Mouse (Mus musculus): ENCODE data around the gene Csnk1e.

Csnk1e gene

GRCm38 (mm10) chr15:79443856-79444410, 11.4 kb downstream of the Csnk1e start:
- DNase-seq (ENCODE audit: low spot score in 2 of 2): no peak

GRCm38 (mm10) chr15:79442961-79443518, 12.3 kb downstream of the Csnk1e start:
- DNase-seq (ENCODE audit: low spot score in 2 of 2): no peak

DNA sequence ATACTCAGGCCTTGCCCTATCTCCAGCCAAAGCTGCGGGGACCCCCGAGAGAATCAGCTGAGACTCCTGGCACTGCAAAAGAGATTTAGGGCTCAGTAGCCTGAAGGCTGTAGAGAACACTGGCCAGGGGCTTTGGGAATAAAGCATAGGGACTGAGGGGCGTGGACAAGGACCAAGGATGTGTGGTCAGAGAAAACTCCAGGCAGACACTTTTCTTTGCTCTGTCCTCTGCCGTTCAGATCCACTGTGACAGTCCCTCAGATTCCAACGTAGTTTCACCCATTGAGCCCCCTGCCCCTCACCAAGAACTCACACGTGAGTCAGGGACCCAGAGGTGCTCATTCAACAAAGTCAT, 13.1 kb downstream of the Csnk1e start:
- DNase-seq (ENCODE audit: low spot score in 2 of 2): no peak

DNA sequence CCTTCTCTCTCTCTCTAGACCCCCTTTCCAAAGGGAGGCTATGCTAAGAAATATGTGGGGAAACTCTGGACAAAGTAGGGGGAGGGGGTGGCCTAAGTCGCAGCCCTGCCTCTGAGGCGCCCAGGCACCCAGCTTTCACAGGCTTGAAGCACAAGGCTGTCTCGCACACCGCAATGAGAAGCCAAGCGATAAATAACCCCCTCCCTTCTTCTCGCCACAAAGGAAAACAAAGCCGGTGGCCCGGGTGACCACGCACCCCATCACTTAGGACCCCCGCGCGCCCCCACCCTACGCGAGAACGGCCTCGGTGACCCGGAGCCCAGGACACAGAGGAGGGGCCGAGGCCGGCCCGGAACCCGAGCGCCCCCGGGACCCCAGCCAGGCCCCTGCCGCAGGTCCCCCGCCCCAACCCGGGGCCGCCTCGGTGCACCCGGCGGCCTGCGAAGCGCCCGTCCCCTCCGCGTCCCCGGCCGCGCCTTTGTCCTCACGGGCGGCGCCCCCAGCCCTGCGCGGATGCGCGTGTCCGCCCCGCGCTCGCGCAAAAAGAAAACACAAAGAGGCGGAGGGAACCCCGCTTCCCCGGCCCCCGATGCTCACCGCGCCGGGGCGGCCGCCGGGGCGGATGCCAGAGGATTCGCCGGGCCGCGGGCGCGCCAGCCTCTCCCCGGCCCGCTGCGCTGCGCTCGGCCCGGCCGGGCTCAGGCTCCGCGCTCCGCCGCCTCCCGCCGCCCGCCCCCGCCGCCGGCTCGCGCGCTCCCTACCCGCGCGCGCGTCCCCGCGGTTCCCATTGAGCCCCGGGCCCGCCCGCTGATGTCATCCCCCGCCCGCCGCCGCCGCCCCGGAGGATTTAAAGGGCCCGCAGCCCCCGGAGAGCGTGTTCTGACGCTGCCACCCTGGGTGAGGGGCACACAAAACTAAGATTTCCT, 13.8 kb downstream of the Csnk1e start:
- peak; percentile 57 to 76 for DNase-seq (ENCODE audit: low spot score in 2 of 2)

DNA sequence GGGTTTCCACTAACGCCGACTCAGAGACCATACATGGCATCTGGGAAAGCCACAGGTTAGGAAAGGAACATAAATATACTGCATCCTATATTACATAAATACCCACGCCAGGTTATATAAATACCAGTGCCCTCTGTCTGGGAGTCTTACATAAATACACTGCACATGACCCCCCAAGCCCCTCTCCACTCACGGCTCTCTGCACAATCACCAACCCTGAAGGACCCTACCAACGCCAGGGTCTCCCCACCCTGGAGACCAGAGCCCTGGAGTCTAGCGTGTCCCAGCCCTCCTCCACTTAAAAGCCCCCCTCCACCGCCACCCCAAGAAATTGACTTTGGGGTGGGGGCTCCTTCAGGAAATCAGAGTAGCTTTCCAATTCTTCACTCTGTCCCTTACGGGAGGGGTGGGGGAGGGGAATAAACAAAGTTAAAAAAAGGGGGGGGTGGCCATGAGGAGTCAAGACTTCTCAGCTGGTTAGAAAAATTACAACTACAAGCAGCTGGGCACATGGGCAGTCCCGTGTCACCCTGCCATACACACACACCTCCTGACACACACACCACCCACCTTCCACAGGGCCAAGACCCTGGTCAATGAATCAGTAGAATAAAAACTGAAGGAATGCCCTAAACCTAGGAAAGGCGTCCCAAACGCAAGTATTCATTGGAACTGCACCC, 14.6 kb downstream of the Csnk1e start:
- no peak for DNase-seq (ENCODE audit: low spot score in 2 of 2)

- peak in 1 of 2 experiments; percentile 55 for DNase-seq (ENCODE audit: low spot score in 2 of 2)
Observed at GRCm38 (mm10) chr15:79440223-79440622, 15.1 kb downstream of the Csnk1e start.

DNA sequence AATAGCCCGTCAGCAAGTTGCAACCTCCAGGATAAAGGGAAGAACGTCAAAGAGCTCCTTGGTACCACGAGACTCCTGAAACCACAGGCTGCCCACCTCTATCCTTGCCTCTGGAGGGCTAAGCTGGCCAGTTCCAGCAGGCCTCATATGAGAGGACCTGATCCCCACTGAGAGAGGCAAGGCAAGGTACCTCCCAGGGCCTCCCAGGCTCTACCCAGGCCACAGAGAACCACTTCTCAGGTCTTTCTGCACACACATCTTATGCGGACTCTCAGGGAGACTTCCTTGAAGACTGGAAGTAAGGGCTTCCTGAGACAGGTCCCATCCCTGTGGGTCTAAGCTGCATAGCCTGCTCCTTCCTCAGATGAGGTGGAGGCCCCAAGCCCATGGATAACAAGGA, 16.0 kb downstream of the Csnk1e start:
- DNase-seq (ENCODE audit: low spot score in 2 of 2): no peak

- DNase-seq (ENCODE audit: low spot score in 2 of 2): no peak
Observed at GRCm38 (mm10) chr15:79438816-79439215, 16.6 kb downstream of the Csnk1e start.

DNA sequence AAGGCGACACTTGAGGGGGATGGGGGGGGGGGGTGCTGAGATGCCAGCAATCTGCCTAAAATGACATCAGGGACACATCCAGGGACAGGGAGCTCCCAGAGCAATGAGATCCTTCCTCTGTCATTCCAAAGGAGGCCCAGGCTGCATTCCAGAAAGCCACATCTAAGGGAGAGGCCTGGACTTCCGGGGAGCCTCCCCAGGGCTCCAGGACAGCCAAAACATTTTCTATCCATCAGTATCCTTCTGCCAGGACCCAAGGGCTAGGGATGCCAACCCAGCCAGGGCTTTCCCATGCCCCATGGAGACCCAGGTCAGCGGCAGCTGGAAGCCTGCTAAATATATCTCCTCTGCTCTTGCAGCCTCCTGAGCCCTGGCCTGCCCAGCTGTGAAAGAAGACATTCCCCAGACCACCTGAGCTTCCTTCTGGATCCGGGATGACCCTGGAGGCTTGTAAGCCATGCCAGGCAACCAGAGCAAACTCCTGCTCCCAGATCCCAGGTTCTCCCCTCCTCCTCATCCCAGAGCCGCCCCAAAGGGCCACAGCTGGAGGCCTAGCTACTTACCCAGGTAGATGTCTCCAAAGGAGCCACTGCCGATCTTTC, 17.1 kb downstream of the Csnk1e start:
- DNase-seq (ENCODE audit: low spot score in 2 of 2): no peak

DNA sequence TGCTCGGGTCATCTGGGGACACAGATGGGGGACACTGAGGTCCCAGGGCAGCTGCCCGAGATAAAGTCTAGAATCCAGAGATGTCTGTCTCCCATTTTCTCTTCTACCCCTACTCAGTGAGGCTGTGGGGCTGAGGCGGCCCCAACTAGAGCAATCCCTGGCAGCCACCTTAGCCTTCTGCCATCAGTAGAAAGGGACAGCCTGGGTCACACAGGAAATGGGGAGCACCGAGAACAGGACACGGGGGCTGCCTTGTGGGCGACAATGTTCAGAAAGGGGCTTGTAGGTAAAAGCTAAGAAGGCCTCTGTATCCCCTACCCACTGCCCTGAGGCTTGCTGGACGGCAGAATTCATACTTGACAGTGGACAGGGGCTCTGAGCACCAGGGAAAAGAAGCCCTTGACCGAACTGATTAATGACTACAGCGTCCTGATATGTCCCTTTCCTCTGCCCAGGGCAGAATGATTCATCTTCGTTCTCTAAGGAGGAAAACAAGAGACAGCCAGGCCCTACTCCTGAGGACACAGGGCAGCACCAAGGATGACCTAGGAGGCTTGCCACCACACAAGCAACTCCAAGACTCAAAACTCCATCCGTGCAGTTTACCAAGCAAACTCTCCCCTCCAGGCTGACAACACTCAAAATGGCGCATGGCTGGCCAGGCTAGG, 17.7 kb downstream of the Csnk1e start:
- no peak for DNase-seq (ENCODE audit: low spot score in 2 of 2)

DNA sequence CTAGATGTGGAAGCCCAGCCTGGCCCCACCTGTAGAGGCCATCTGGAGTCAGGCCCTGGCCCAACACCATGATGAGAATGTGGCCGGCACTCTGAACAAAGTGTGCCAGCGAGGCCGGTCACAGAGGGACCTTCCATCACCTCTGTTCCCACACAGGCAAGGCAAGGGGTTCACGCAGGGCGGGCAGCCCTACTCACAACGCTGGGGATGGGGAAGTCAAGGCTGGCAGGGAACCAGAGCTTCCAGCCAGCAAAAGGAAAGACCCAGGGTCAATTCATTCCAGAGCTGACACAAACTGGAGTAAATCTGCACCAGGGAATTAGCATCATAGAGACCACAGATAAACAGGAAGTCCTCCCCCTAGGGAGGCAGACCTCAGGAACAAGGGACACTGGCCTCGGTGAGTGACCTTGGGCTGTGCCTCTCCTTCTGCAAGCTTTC, 18.9 kb downstream of the Csnk1e start:
- DNase-seq (ENCODE audit: low spot score in 2 of 2): no peak

GRCm38 (mm10) chr15:79435191-79435671, 20.1 kb downstream of the Csnk1e start:
- DNase-seq (ENCODE audit: low spot score in 2 of 2): no peak

GRCm38 (mm10) chr15:79432892-79433291, 22.5 kb downstream of the Csnk1e start:
- DNase-seq (ENCODE audit: low spot score in 2 of 2): peak in 1 of 2 experiments; percentile 42

DNA sequence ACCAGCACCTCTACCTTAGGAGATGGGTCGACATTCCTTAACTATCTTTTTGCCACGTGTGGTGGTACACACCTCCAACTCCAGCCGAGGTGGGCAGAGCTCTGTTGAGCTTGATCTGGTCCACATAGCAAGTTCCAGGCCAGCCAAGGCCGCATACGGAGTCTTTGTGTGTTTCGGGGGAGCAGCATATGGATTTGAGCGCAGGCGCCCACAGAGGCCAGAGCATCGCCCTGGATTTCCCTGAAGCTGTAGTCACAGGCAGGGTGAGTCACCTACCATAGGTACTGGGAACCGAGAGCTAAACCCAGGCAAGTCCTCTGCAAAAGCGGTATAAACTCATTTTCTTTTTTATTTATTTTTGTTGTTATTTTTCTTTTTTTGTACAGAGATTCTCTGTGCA, 23.0 kb downstream of the Csnk1e start:
- DNase-seq (ENCODE audit: low spot score in 2 of 2): no peak

DNA sequence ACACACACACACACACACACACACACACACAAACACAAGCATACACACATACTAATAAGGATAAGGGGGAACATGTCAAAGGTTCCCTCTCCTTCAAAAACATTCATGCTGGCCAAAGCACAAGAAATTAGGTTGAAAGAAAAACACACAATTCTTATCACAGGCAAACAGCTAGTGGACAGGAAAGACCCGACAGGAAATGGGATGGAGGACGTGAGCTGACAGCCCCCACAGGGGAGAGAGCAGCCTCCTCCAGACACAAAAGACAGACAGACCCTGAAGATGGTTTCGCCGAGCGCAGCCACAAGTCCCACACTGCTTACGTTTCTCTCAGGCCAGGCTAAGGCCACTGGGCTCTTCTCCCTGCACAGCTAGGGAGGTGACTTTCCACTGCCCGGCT, 23.4 kb downstream of the Csnk1e start:
- no peak for DNase-seq (ENCODE audit: low spot score in 2 of 2)

- no peak for DNase-seq (ENCODE audit: low spot score in 2 of 2)
Observed at GRCm38 (mm10) chr15:79430461-79431000, 24.8 kb downstream of the Csnk1e start.

- no peak for DNase-seq (ENCODE audit: low spot score in 2 of 2)
Observed at GRCm38 (mm10) chr15:79429994-79430393, 25.4 kb downstream of the Csnk1e start.

GRCm38 (mm10) chr15:79429527-79429926, 25.8 kb downstream of the Csnk1e start:
- no peak for DNase-seq (ENCODE audit: low spot score in 2 of 2)

- DNase-seq (ENCODE audit: low spot score in 2 of 2): no peak
Observed at GRCm38 (mm10) chr15:79428616-79429015, 26.8 kb downstream of the Csnk1e start.

- DNase-seq (ENCODE audit: low spot score in 2 of 2): no peak
Observed at GRCm38 (mm10) chr15:79427516-79427915, 27.9 kb downstream of the Csnk1e start.

DNA sequence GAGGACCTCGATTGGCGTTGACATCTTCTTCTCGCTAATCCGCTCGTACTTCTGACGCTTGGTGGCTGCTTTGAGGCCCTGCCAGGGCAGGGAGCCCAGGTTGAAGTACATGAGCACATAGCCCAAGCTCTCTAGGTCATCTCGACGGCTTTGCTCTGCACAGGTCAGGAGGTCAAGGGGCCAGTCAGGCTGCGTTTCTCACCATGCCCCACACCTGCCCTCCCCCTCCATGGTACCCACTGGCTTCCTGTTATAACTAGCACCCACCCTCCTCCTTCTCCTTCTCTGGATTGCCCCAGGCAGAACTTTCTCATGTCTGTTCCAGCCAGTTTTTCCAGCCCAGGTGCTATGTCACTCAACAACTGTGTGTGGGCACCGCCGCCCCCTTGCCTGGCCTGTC, 29.9 kb downstream of the Csnk1e start:
- no peak for DNase-seq (ENCODE audit: low spot score in 2 of 2)
